ENCODE assay signal across 17 mouse cellular contexts in genomic region chr19:7112628-7113027, GRCm38 (mm10). TPM values are rescaled to one million over a fixed set of nuclear protein-coding genes. Genes with fewer than 3 reads are reported as not detected.
DNase-seq lines count a peak whose midpoint lies in the region; ATAC-seq and TF ChIP-seq lines count a peak whose summit lies in the region.
"Had no signal": no experiment of that assay in that cellular context is flagged by ENCODE, and none has a peak within 500 bp of the region (broad histone marks: within the 10 kb centered on the region; RNA-seq: fewer than 3 reads in every experiment).

No protein-coding gene starts in this region.

- 0 out of 2 replicates have a peak overlapping the region, but pooled peaks have one; percentile 35 for H3K9ac ChIP-seq in neural tube, embryonic 13.5 days
- H3K9ac ChIP-seq in neural tube, embryonic 15.5 days (replicated peaks): no peak overlapping the region
- no peak overlapping the region for H3K9ac ChIP-seq in limb, embryonic 12.5 days (replicated peaks)
- H3K9ac ChIP-seq in midbrain, embryonic 16.5 days (ENCODE audit: low read depth, low read length): no peak overlapping the region
- H3K9ac ChIP-seq in intestine, postnatal 0 days (ENCODE audit: low read depth, low read length): no peak overlapping the region
- H3K9ac ChIP-seq: embryonic facial prominence, embryonic 15.5 days; hindbrain, embryonic 15.5 days; intestine, embryonic 15.5 days; lung, embryonic 14.5 days had no signal

- peak overlapping the region; percentile 72 for H3K27ac ChIP-seq in heart, embryonic 10.5 days
- H3K27ac ChIP-seq in neural tube, embryonic 13.5 days (replicated peaks): no peak overlapping the region
- H3K27ac ChIP-seq in neural tube, embryonic 15.5 days (replicated peaks): no peak overlapping the region
- peak overlapping the region; percentile 87 for H3K27ac ChIP-seq in limb, embryonic 12.5 days
- peak overlapping the region; percentile 70; the same call in 1 of the 2 replicates for H3K27ac ChIP-seq in midbrain, embryonic 16.5 days (ENCODE audit: low read length)
- H3K27ac ChIP-seq in intestine, postnatal 0 days (ENCODE audit: low read depth, low read length): no peak overlapping the region
- H3K27ac ChIP-seq: intestine, embryonic 15.5 days had no signal

- WGBS in heart, embryonic 10.5 days: 52% methylated on average over 3 of the region's 3 CpGs
- WGBS in neural tube, embryonic 13.5 days: 30% methylated on average over 3 of the region's 3 CpGs
- 31% methylated on average over 3 of the region's 3 CpGs for WGBS in neural tube, embryonic 15.5 days
- WGBS in limb, embryonic 12.5 days: 21% methylated on average over 3 of the region's 3 CpGs
- 23% methylated on average over 3 of the region's 3 CpGs for WGBS in midbrain, embryonic 16.5 days
- WGBS in intestine, postnatal 0 days: 82% methylated on average over 3 of the region's 3 CpGs

- TF ChIP-seq CTCF in intestine, postnatal 0 days (IDR thresholded peaks at IDR 0.05; ENCODE audit: low read depth): no peak

- H3K36me3 ChIP-seq in heart, embryonic 10.5 days: no peaks in the 10 kb centered on the region
- H3K36me3 ChIP-seq in neural tube, embryonic 13.5 days: no peaks in the 10 kb centered on the region
- no peaks in the 10 kb centered on the region for H3K36me3 ChIP-seq in neural tube, embryonic 15.5 days
- no peaks in the 10 kb centered on the region for H3K36me3 ChIP-seq in limb, embryonic 12.5 days
- no peaks in the 10 kb centered on the region for H3K36me3 ChIP-seq in midbrain, embryonic 16.5 days (ENCODE audit: control insufficient read depth, insufficient read depth, low read length)
- no peaks in the 10 kb centered on the region for H3K36me3 ChIP-seq in intestine, postnatal 0 days (ENCODE audit: control insufficient read depth, insufficient read depth)
- H3K36me3 ChIP-seq: embryonic facial prominence, embryonic 15.5 days; hindbrain, embryonic 15.5 days; intestine, embryonic 15.5 days had no signal

- H3K27me3 ChIP-seq in heart, embryonic 10.5 days (ENCODE audit: insufficient read depth, poor library complexity, severe bottlenecking): peaks cover 40% of the 10 kb centered on the region
- H3K27me3 ChIP-seq in neural tube, embryonic 13.5 days: peaks cover 33% of the 10 kb centered on the region
- H3K27me3 ChIP-seq in neural tube, embryonic 15.5 days (replicated peaks): no peaks in the 10 kb centered on the region; the same call in none of the 2 replicates
- peaks cover 44% of the 10 kb centered on the region for H3K27me3 ChIP-seq in limb, embryonic 12.5 days
- no peaks in the 10 kb centered on the region for H3K27me3 ChIP-seq in midbrain, embryonic 16.5 days (ENCODE audit: control insufficient read depth, insufficient read depth, low read depth, low read length)
- H3K27me3 ChIP-seq in intestine, postnatal 0 days (replicated peaks; ENCODE audit: control insufficient read depth, insufficient read depth, low read length): no peaks in the 10 kb centered on the region
- H3K27me3 ChIP-seq: embryonic facial prominence, embryonic 15.5 days; hindbrain, embryonic 15.5 days; intestine, embryonic 15.5 days had no signal

- ATAC-seq in neural tube, embryonic 13.5 days (ENCODE audit: low read depth): no peak
- ATAC-seq in neural tube, embryonic 15.5 days (ENCODE audit: low FRiP score): no peak
- no peak for ATAC-seq in limb, embryonic 12.5 days (ENCODE audit: insufficient number of reproducible peaks, insufficient read depth, low FRiP score, low TSS enrichment, low read depth)
- ATAC-seq in midbrain, embryonic 16.5 days: no peak
- no peak for ATAC-seq in intestine, postnatal 0 days
- ATAC-seq: intestine, embryonic 15.5 days had no signal

- no peak for DNase-seq in heart, embryonic 10.5 days (ENCODE audit: low spot score)
- DNase-seq in heart, adult 9 months (ENCODE audit: low spot score in 2 of 2): no peak
- no peak for DNase-seq in urinary bladder, postnatal 25 days (ENCODE audit: low spot score)
- DNase-seq: adrenal gland, adult 2 months; cerebellum, postnatal 10 days; gastrocnemius, postnatal 25 days; lung, embryonic 14.5 days; lung, postnatal 36 days; thymus, postnatal 25 days had no signal

- H3K4me1 ChIP-seq in heart, embryonic 10.5 days: peaks cover 70% of the 10 kb centered on the region
- peaks cover 95% of the 10 kb centered on the region for H3K4me1 ChIP-seq in neural tube, embryonic 13.5 days (replicated peaks)
- peaks cover 81% of the 10 kb centered on the region for H3K4me1 ChIP-seq in neural tube, embryonic 15.5 days
- peaks cover 85% of the 10 kb centered on the region for H3K4me1 ChIP-seq in limb, embryonic 12.5 days (replicated peaks)
- peaks cover 31% of the 10 kb centered on the region for H3K4me1 ChIP-seq in midbrain, embryonic 16.5 days (ENCODE audit: control insufficient read depth, insufficient read depth, low read length)
- 0 out of 2 replicates have a peak, but pooled peaks cover 3% of the 10 kb centered on the region for H3K4me1 ChIP-seq in intestine, postnatal 0 days (replicated peaks; ENCODE audit: control insufficient read depth, insufficient read depth, low read length)

- H3K4me3 ChIP-seq in heart, embryonic 10.5 days: no peak overlapping the region
- H3K4me3 ChIP-seq in neural tube, embryonic 13.5 days: no peak overlapping the region
- H3K4me3 ChIP-seq in neural tube, embryonic 15.5 days (replicated peaks): no peak overlapping the region
- no peak overlapping the region for H3K4me3 ChIP-seq in limb, embryonic 12.5 days (replicated peaks)
- no peak overlapping the region for H3K4me3 ChIP-seq in midbrain, embryonic 16.5 days (ENCODE audit: low read depth, low read length)
- no peak overlapping the region for H3K4me3 ChIP-seq in intestine, postnatal 0 days (ENCODE audit: low read depth, low read length)
- H3K4me3 ChIP-seq: embryonic facial prominence, embryonic 15.5 days; hindbrain, embryonic 15.5 days; intestine, embryonic 15.5 days had no signal

- H3K9me3 ChIP-seq in heart, embryonic 10.5 days: no peaks in the 10 kb centered on the region
- no peaks in the 10 kb centered on the region for H3K9me3 ChIP-seq in neural tube, embryonic 13.5 days
- H3K9me3 ChIP-seq in neural tube, embryonic 15.5 days (replicated peaks): no peaks in the 10 kb centered on the region
- H3K9me3 ChIP-seq in limb, embryonic 12.5 days: no peaks in the 10 kb centered on the region
- no peaks in the 10 kb centered on the region for H3K9me3 ChIP-seq in midbrain, embryonic 16.5 days (replicated peaks; ENCODE audit: control insufficient read depth, low read length, poor library complexity, severe bottlenecking)
- no peaks in the 10 kb centered on the region for H3K9me3 ChIP-seq in intestine, postnatal 0 days (ENCODE audit: control insufficient read depth)
- H3K9me3 ChIP-seq: embryonic facial prominence, embryonic 15.5 days; hindbrain, embryonic 15.5 days; intestine, embryonic 15.5 days had no signal

- no peak overlapping the region for H3K4me2 ChIP-seq in neural tube, embryonic 13.5 days
- no peak overlapping the region for H3K4me2 ChIP-seq in neural tube, embryonic 15.5 days
- H3K4me2 ChIP-seq in limb, embryonic 12.5 days: 0 out of 2 replicates have a peak overlapping the region, but pooled peaks have one; percentile 41
- H3K4me2 ChIP-seq in midbrain, embryonic 16.5 days (ENCODE audit: low read length): no peak overlapping the region
- no peak overlapping the region for H3K4me2 ChIP-seq in intestine, postnatal 0 days (replicated peaks; ENCODE audit: low read depth)
- H3K4me2 ChIP-seq: embryonic facial prominence, embryonic 15.5 days; hindbrain, embryonic 15.5 days; intestine, embryonic 15.5 days; lung, embryonic 14.5 days had no signal

RNA-seq across cellular contexts. Expression of gene Flrt1, which starts 7.1 kb away (rescaled TPM):
- polyA plus RNA-seq in heart, embryonic 10.5 days (2016; fragmentation: Nextera tagmentation; extraction: Ambion mirVana): 0.53 and 1.0 TPM in 2 replicates
- 9.6 and 10.9 TPM in 2 replicates for polyA plus RNA-seq in neural tube, embryonic 13.5 days (2015; fragmentation: Nextera tagmentation; extraction: Ambion mirVana)
- polyA plus RNA-seq in neural tube, embryonic 15.5 days (2015; fragmentation: Nextera tagmentation; extraction: Ambion mirVana): 10.5 and 10.9 TPM in 2 replicates
- polyA plus RNA-seq in limb, embryonic 12.5 days (2016; fragmentation: Nextera tagmentation; extraction: Ambion mirVana): 3.5 and 4.4 TPM in 2 replicates
- 11.6 and 12.0 TPM in 2 replicates for polyA plus RNA-seq in midbrain, embryonic 16.5 days (2015; fragmentation: Nextera tagmentation; extraction: Ambion mirVana)
- polyA plus RNA-seq in intestine, postnatal 0 days (2015; fragmentation: Nextera tagmentation; extraction: Ambion mirVana): 0.75 and 0.82 TPM in 2 replicates

RNA-seq across cellular contexts. Expression of gene Macrod1, which starts 56.0 kb away (rescaled TPM):
- polyA plus RNA-seq in heart, embryonic 10.5 days (2016; fragmentation: Nextera tagmentation; extraction: Ambion mirVana): 8.0 and 12.4 TPM in 2 replicates
- polyA plus RNA-seq in neural tube, embryonic 13.5 days (2015; fragmentation: Nextera tagmentation; extraction: Ambion mirVana): 4.4 and 5.2 TPM in 2 replicates
- polyA plus RNA-seq in neural tube, embryonic 15.5 days (2015; fragmentation: Nextera tagmentation; extraction: Ambion mirVana): 7.2 and 7.7 TPM in 2 replicates
- 12.3 and 13.2 TPM in 2 replicates for polyA plus RNA-seq in limb, embryonic 12.5 days (2016; fragmentation: Nextera tagmentation; extraction: Ambion mirVana)
- polyA plus RNA-seq in midbrain, embryonic 16.5 days (2015; fragmentation: Nextera tagmentation; extraction: Ambion mirVana): 4.4 and 5.9 TPM in 2 replicates
- polyA plus RNA-seq in intestine, postnatal 0 days (2015; fragmentation: Nextera tagmentation; extraction: Ambion mirVana): 14.4 and 15.1 TPM in 2 replicates

Comparison
In these comparisons a context has a peak if more than half of its experiments do, and no peak if none do; other contexts are left out.
1. H3K27ac ChIP-seq: peak in heart, embryonic 10.5 days (single experiment), limb, embryonic 12.5 days (single experiment) and midbrain, embryonic 16.5 days (single experiment); none in neural tube, embryonic 13.5 days (single experiment), neural tube, embryonic 15.5 days (single experiment) and intestine, postnatal 0 days (single experiment).